Mouse (Mus musculus) 3T3-L1 (cell line): ENCODE results near the gene Magee1.
"Not testable (repeated sequence)": the region's sequence is repeated elsewhere in the genome, so short reads cannot be mapped to it uniquely, and the experiment has no call there.

Experiments used
- DNase-seq: peaks from one replicate; pipeline ENCODE4 v3.0.0-alpha.2; 2015; ENCODE audit warnings: low read depth, low spot score

Gene Magee1

GRCm38 (mm10) chrX:105120275-105121226 is at the start of gene Magee1:
Gene Magee1 (plus strand): TSS chrX:105120378.
- DNase-seq: peak; percentile 74

DNA sequence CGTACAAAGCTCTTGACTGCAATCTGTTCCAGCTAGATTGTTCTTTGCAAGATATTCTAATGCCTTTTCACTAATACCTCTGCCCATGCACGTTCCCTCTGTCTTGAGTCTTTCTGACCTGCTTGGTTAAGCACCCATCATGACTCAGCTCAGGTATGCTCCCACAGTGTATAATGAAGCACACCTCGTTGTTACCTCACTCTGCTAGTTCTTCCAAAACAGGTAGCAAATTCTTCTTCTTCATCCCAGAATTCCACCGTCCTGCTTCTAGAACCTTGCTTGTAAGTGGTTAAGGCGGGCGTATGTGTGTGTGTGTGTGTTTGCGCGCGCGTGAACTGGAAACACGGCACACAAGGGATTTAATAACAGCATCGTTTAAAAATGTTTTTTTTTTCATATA is 41.0 kb upstream of the Magee1 start:
- DNase-seq: no peak

DNA sequence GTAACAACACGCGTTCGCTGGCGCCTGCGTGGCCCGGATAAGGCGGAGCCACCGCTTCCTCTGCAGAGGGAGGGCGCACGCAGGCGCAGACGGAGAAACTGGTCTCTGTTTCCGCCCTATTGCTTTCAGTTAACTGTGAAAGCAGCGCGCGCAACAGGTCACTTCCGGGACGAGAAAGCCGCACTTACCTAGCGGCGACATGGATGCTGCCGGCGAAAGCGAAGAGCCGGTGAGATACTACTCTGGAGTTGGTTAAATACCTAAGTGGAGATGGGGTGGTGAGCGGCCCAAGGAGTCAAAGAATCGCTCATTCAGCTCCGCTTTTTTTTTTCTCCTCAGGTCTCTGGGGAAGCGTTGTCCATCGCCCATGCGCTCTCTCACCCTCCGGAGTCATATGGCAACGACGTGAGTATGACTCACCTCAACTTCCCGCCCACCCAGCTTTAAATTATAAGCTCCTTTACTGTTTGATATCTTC is 40.5 kb upstream of the Magee1 start, which contains the start of gene Pbdc1:
Gene Pbdc1, plus strand, starts transcription at position 142 of the 478 bp plus-strand sequence.
- peak; percentile 92 for DNase-seq

GRCm38 (mm10) chrX:105080096-105080495 is 40.1 kb upstream of the Magee1 start:
- no peak for DNase-seq

GRCm38 (mm10) chrX:105083013-105083412 is 37.2 kb upstream of the Magee1 start:
- DNase-seq: not testable (repeated sequence)

DNA sequence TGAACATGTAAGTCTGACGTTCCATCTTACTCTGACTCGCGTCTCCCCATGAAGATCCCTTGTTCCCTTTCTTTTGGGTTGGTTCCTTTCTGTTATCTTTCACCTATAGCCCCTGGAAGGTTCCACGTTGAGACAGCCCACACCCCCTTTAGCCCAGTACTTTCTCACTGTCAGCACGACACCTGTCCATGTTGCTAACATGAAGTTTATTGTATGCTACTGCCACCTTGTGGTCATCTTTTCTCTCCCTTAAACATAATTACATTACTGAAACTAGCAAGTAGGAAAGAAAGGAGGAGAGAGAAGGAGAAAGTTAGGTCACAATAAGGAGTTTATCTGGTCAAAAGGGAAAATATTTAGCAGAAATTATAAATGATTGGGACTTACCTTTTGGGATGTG is 16.0 kb upstream of the Magee1 start:
- DNase-seq: peak; percentile 58

- no peak for DNase-seq
Observed at GRCm38 (mm10) chrX:105114994-105115393, 5.2 kb upstream of the Magee1 start.

GRCm38 (mm10) chrX:105121227-105121865 is 1.2 kb downstream of the Magee1 start:
- peak; percentile 77 for DNase-seq

GRCm38 (mm10) chrX:105124903-105125302 is 4.7 kb downstream of the Magee1 start:
- DNase-seq: peak; percentile 48

DNA sequence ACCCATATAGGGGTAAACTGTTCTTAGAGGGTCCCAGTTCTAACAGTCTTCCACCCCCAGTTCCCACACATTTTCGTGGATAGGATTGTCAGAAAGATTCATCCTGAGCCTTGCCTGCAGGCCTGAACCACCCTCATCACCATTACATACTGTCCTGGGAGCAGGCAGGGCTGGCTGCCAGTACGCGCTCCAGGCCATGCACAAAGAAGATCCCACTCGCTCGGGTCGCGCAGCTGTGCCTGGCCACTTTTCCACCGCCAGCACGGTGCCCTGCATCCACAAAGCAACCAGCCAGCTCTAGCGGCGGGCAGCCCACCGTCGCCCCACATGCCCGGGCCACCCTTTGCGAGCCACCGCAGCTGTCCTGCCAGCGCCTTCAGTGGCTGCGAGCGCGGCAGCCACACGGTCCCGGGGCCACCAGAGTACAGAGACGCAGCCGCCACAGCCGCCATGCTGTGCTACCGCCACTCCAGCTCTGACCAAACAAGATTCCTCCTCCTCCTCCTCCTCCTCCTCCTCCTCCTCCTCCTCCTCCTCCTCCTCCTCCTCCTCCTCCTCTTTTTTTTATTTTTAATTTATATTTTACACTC is 31.8 kb downstream of the Magee1 start:
- no peak for DNase-seq

GRCm38 (mm10) chrX:105165007-105165406 is 44.8 kb downstream of the Magee1 start:
- not testable (repeated sequence) for DNase-seq

- DNase-seq: peak; percentile 49
Observed at GRCm38 (mm10) chrX:105167217-105167616, 47.0 kb downstream of the Magee1 start.
